Mouse (Mus musculus): Measurements from ENCODE around the gene Gas7.

- TF ChIP-seq CTCF (IDR thresholded peaks at IDR 0.05): no peak
- TF ChIP-seq EP300 (IDR thresholded peaks at IDR 0.05): no peak
Observed at GRCm38 (mm10) chr11:67642835-67643234, 187.6 kb downstream of the Gas7 start.

Data from lung, postnatal 0 days (tissue).